Mouse (Mus musculus) layer of hippocampus, adult 2 months (tissue): ENCODE data around the gene Ttll11. TPM values are rescaled to one million over a fixed set of nuclear protein-coding genes. Genes with fewer than 3 reads are reported as not detected.
A peak's percentile ranks its signal among the peaks of the same experiment; 100 is the strongest.

Experiments used
- DNase-seq, 2 experiments: peaks; one replicate each; pipeline ENCODE4 v3.0.0; 2022; ENCODE audit warnings: low spot score in 2 of 2
- H3K27ac ChIP-seq: fragments of 200-600 bp; 2 replicates; pipeline ENCODE4 v1.8.1; 2022
- H3K4me3 ChIP-seq: fragments of 200-600 bp; 2 replicates; pipeline ENCODE4 v1.8.1; 2022; ENCODE audit warnings: mild to moderate bottlenecking
- CTCF ChIP-seq: fragments of 200-600 bp; conservative IDR thresholded peaks from 2 replicates; pipeline ENCODE4 v1.8.1; 2022; ENCODE audit warnings: antibody characterized with exemption, mild to moderate bottlenecking, moderate library complexity
- total RNA-seq, 2 experiments: library from RNA; stranded (reverse); gene quantifications; 2 replicates each; pipeline ENCODE4 v1.2.3; 2021

Ttll11 gene
- total RNA-seq, 2 experiments from 2014 or later, result 33.9 to 38.8 TPM

DNA sequence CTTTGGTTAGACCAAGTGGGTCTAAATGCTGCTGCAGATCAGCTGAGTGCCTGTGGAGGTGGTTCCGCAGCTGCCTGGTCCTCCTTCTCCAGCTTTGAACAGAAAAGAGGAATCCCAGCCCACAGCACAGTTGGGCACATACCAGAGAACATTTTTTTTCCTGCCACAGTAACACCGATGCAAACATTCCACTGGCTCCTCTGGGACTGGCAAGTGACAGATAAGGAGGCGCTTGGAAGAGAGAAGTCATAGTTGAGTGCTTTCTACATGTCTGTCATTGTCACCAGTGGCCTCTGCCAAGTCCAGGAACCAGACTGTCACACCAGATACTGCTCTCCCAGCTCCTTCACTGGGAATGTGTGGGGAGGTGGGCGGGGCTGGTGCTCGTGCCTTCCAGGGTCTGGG lies 204.1 kb downstream of the Ttll11 start:
- TF ChIP-seq CTCF, result no peak
- no peak for DNase-seq
- no peak overlapping the region for H3K4me3 ChIP-seq
- H3K27ac ChIP-seq, result no peak overlapping the region

DNA sequence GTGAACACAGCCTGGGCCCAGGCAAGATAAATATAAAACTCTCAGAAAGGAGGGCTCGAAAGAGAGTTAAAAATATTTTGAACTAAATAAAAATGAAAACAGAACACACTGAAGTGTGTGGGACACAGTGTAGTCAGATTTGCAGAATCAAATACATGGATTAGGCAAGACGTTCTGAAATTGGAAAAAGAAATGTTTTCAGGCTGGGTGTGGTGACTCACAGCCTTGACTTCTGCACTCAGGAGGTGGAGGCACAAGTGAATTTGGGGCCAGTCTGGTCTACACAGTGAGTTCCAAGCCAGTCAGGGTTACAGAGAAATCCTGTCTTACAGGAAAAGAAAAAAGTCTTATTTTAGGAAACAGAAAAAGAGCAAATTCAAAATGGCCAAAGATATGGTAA lies 209.2 kb downstream of the Ttll11 start:
- TF ChIP-seq CTCF, result no peak
- peak overlapping the region; percentile 55; the same call in 1 of the 2 replicates for H3K27ac ChIP-seq
- no peak for DNase-seq
- H3K4me3 ChIP-seq, result no peak overlapping the region

DNA sequence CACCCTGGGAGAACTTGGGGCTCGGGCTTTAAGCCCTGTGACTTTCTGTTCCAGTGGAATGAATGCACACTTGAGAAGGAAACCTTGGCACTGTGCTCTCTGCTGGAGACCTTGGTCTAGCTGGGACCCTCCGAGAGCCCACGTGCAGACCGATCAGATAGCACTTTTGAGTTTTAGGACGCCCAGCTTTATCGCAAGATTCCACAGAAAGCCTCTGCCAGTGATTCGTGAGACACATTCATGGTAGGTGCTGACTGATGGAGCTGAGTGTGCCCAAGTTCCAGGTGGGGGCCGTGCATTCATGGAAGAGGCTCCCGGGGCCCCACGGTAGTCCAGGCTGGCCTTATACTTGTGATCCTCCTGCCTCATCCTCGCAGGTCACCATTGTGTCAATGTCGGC lies 210.3 kb downstream of the Ttll11 start:
- no peak for DNase-seq
- Histone ChIP-seq H3K27ac (peak overlapping the region; percentile 55; the same call in 1 of the 2 replicates), H3K4me3 (no peak overlapping the region)
- no peak for TF ChIP-seq CTCF

DNA sequence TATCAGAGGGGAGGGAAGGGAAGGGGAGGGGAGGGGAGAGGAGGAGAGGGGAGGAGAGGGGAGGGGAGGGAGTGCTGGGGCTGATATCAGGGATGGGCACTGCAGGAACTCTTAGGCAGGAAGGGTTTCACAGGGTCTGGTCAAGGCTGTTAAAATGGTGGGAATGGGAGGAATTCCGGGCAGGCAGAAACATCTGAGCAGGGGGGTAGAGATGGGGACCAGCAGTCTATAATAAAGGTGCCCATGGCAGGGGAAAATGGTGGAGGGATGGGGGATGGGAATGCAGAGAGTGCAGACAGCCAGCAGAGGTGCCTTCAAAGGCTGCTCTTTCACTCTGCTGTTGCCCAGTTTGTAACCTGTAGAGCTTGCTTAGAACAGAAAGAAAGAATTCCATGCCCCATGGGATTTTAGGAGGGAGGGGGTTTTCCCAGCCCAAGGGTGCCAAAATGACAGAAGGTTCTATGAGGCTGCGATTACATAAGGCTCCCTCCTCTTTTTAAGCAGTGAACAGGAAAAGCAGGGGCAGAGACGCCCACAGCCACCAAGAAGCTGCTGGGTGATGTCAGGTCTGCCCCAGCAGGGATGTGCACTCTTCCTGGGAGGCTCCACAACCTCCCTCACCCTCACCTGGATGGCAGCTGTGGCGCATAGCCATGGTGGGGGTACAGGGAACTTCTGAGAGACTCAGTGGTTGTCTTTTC lies 211.0 kb downstream of the Ttll11 start:
- DNase-seq, result peak; percentile 58 to 72
- no peak for TF ChIP-seq CTCF
- Histone ChIP-seq H3K4me3 (no peak overlapping the region), H3K27ac (peak overlapping the region; percentile 55; the same call in 1 of the 2 replicates)

DNA sequence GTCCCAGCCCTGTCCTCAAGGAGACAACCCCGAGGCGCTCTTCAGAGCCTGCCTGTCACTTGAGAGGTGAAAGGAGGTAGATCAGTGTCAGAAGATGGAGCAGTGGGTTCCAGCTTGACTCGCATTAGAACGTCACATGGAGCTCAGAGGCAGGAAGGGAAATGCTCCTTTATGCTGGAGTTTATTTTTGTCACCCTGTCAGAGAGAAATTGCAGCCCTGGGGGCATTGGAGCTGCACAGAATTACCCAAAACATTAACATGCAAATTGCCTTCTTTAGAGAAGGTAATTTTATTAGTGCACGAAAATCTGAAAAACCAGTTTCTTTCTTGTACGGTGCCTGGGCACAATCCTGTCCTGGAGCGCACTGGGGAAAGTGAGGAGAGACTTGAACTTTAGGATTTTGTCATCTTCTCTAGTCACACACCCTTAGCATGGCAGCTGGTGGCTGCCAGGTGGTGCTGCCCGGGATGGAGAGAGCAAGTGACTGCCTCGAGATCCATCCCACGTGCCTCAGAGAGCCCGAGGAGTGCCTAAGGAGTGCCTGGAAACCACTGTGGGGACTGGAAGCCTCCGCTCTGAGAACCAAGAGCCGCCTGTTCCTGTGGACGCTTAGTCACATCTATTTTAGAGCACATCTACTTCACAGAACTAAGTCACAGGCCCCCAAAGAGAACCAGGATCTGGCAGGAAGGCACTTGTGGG lies 211.7 kb downstream of the Ttll11 start:
- no peak for TF ChIP-seq CTCF
- peak in 1 of 2 experiments; percentile 32 for DNase-seq
- H3K4me3 ChIP-seq, result no peak overlapping the region
- H3K27ac ChIP-seq, result no peak overlapping the region

DNA sequence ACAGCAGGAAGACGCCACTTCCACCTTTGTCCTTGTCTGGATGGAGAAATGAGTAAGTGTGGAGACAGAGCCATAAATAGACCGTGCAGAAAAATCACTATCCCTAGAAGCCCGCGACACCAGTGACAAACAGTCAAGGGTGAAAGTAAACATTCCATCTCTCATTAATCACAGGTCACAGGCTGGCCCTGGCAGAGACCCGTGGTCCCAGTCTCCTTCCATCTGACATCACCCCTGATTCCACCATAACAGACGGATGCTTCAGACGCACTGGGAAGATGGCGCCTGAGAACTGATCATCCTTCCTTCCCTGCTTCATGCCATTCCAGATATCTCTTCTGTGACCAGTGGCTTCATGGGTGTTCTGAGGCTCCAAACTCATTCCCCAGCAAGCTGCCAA lies 215.4 kb downstream of the Ttll11 start:
- Histone ChIP-seq H3K4me3 (no peak overlapping the region), H3K27ac (no peak overlapping the region)
- no peak for DNase-seq
- no peak for TF ChIP-seq CTCF

DNA sequence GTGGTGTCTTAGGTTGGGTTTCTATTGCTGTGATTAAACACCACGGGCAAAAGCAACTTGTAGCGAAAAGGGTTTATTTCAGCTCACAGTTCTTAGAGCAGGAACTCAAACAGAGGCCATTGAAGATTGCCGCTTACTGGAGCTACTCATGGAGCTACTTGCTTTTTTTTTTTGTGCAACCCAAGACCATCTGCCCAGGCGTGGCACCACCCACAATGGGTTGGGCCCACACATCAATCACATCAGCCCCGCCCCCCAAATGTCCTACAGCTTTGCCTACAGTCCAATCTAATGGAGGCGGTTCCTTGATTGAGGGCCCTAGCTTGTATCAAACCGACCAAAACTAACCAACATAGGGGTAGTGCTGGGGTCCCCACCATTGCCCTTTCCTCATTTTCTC lies 215.9 kb downstream of the Ttll11 start:
- DNase-seq, result no peak
- Histone ChIP-seq H3K4me3 (no peak overlapping the region), H3K27ac (no peak overlapping the region)
- TF ChIP-seq CTCF, result no peak

DNA sequence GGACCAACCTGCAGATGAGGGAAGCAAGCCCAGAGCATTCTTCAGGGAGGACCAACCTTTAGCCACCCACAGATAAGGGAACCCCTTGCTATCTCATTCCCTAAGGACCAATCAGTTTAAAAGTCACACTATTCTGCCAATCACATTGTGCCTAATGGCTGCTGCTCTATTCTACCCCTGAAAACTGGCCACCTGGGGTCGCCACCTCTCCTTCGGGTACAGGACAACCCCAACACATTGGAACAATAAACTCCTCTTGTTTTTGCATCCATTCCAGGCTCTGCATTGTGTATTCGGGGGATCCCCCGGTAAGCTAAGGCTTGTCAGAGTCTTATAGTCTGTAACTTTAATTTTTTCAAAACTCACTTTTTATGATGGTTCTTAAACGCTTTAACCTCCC lies 218.3 kb downstream of the Ttll11 start:
- DNase-seq, result no peak
- Histone ChIP-seq H3K27ac (no peak overlapping the region), H3K4me3 (no peak overlapping the region)
- no peak; the same call in 1 of the 2 replicates for TF ChIP-seq CTCF

DNA sequence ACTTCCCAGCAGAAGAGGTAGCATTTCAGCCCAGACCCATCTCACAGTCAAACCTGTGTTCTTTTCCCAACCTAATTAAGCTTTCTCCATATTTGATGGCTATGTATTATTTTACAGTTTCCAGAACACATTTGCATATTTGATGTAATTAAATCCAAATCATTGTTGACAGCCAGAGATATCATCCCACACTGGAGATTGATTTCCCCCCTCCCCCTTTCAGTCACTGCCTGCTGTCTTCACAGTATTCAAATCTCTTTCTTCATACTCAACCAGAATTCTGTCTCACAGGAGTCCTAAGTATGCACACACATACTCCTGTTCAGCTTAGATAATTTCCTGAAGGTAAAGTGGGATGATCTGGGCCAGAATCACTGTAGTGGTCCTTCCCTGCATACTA lies 218.8 kb downstream of the Ttll11 start:
- Histone ChIP-seq H3K4me3 (no peak overlapping the region), H3K27ac (no peak overlapping the region; the same call in 1 of the 2 replicates)
- TF ChIP-seq CTCF, result no peak
- peak in 1 of 2 experiments; percentile 29 for DNase-seq

DNA sequence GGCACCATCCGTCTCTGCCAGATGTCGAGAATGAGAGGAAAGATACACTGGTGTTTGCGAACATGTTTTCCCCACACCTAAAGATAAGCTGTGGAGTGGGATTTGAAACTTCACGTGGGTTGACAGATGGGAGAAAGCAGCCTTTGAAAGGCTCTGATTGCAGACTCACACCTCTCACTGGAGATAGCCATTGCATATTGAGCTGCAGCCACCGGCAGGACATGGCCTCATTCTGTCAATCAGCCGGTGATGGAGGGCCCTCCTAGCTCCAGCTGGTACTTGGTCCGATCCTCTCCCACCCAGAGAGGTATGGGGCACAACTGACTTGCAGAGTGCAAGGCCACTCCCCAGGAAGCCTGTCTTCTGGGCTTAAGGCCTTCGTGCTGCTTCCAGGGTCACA lies 219.4 kb downstream of the Ttll11 start:
- DNase-seq, result no peak
- Histone ChIP-seq H3K27ac (no peak overlapping the region; the same call in 1 of the 2 replicates), H3K4me3 (no peak overlapping the region)
- no peak for TF ChIP-seq CTCF

DNA sequence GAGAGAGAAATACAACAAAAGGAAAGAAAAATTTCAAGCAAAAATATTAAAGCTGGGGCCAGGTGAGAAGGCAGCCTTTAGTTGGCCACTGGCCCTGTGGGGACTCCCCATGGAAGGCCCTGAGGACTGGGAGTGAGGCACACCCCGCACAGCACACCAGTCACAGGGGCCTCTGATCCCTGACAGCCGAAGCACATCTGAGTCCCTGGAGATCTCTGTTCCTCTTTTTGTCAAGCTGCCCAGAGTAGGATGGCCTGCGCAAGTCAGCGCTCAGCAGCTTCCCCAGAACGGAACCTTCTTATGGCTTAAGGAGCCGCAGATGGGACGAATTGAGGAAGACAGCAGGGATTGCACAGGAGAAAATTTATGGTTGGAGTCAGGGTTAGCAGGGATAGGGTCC lies 223.2 kb downstream of the Ttll11 start:
- TF ChIP-seq CTCF, result no peak
- no peak for DNase-seq
- H3K27ac ChIP-seq, result no peak overlapping the region
- no peak overlapping the region for H3K4me3 ChIP-seq

DNA sequence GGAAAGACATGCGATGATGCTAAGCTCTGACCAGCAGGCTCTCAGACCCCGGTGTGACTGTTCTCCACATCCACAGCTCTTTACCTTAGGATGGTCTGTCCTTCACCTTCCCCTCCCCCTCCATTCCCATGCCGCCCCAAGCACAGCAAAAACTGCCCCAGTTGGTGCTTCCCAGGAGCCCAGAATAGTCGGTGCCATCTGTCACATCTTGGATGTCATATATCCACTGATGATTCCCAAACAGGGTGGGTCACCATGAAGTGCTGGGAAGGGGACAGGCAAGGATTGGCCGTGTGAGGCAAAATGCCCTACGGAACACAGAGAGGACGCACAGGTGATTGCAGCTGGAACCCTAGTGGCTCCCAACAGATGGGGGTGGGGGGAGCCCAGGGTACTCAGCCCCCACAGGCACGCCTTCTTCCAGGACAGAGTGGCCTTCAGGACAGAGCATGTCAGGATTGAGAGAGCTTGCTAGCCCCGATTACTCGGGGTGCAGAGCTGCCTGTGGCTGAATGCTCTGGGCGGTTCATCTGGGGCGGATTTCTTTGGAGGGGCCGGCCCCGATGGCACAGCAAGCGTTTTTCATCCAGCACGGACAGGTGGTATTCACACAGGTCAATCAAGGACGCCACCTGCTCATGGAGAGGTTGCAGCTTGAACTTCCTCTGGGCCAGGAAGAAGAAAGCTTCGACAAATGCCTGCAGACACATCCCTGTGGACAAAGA lies 227.8 kb downstream of the Ttll11 start:
- H3K27ac ChIP-seq, result no peak overlapping the region
- no peak overlapping the region for H3K4me3 ChIP-seq
- no peak for TF ChIP-seq CTCF
- DNase-seq, result no peak

DNA sequence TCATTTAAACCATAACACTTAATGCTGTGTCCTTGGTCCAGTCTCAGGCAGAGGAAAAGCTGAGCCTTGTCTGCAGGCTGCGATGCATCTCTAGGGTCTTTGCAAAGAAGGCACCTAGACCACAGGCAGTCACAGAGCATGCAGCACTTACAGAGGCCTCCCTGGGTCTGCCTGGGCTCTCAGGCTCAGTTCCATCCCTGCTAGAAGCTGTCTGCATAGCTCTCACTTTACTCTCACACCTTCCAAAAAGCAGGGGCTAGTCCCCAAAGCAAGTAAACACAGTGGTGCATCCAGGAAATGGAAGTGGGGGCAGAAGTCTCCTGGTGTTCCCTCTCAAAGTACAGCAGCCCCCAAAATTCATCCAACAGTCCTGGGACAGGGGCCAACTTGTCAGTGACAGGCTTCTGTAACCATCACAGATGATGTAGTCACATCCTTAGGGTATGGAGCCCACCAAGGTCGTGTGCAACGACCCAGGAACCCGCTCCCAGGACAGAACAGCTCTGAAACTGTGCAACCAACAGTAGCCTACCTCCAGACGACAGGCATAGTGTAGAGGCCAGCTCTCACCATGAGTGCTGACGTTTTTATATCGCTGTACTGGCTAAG lies 229.1 kb downstream of the Ttll11 start:
- no peak overlapping the region for H3K27ac ChIP-seq
- H3K4me3 ChIP-seq, result no peak overlapping the region
- no peak for DNase-seq
- TF ChIP-seq CTCF, result no peak
